Mouse (Mus musculus) G1E (cell line): ENCODE data around the gene Kcnh7. TPM values are rescaled to one million over a fixed set of nuclear protein-coding genes. Genes with fewer than 3 reads are reported as not detected.
A peak's percentile ranks its signal among the peaks of the same experiment; 100 is the strongest.

Experiments used
- ATAC-seq: 2 replicates; pipeline ENCODE4 v1.8.0; 2016; ENCODE audit warnings: mild to moderate bottlenecking; ENCODE audit not compliant: insufficient number of reproducible peaks, poor library complexity, low FRiP score, severe bottlenecking; ENCODE audit errors: extremely low read depth
- DNase-seq: peaks from one replicate; pipeline ENCODE4 v3.0.0; 2012; ENCODE audit warnings: low spot score
- H3K27me3 ChIP-seq: 2 replicates; pipeline ENCODE4 v1.6.1; 2012; ENCODE audit warnings: mild to moderate bottlenecking, low read length, inconsistent platforms; ENCODE audit not compliant: insufficient read depth
- H3K36me3 ChIP-seq: replicated peaks from 2 replicates; pipeline ENCODE3; 2012; ENCODE audit warnings: mild to moderate bottlenecking, inconsistent platforms
- H3K4me1 ChIP-seq: 2 replicates; pipeline ENCODE4 v1.6.1; 2012; ENCODE audit warnings: low read depth, low read length, inconsistent platforms, mixed read lengths; ENCODE audit not compliant: insufficient read depth
- H3K4me3 ChIP-seq: 2 replicates; pipeline ENCODE4 v1.5.1; 2012; ENCODE audit warnings: low read depth, mild to moderate bottlenecking, inconsistent platforms, low read length, moderate library complexity, mixed read lengths
- H3K9me3 ChIP-seq: replicated peaks from 2 replicates; pipeline ENCODE4 v1.6.1; 2012; ENCODE audit warnings: inconsistent platforms
- CTCF ChIP-seq: IDR thresholded peaks from 2 replicates; pipeline ENCODE4 v1.5.1; 2012; ENCODE audit warnings: low read depth, low read length, inconsistent platforms, mixed read lengths
- GATA1 ChIP-seq: IDR thresholded peaks from 2 replicates; pipeline ENCODE4 v1.6.1; 2012; ENCODE audit warnings: borderline replicate concordance, low read length, inconsistent platforms, mixed read lengths
- GATA2 ChIP-seq: IDR thresholded peaks from 2 replicates; pipeline ENCODE4 v1.6.1; 2012; ENCODE audit warnings: low read depth, low read length, inconsistent platforms, borderline replicate concordance
- POLR2AphosphoS5 ChIP-seq: IDR thresholded peaks from 2 replicates; pipeline ENCODE4 v1.6.1; 2012; ENCODE audit warnings: low read depth, low read length, inconsistent platforms; ENCODE audit not compliant: insufficient replicate concordance
- TAL1 ChIP-seq: conservative IDR thresholded peaks from 2 replicates; pipeline ENCODE4 v1.6.1; 2012; ENCODE audit warnings: low read depth, low read length, inconsistent platforms, mixed read lengths
- polyA plus RNA-seq: library from polyadenylated mRNA; stranded (reverse); fragments of >175 nt; gene quantifications from 2 replicates; pipeline ENCODE4 v1.2.3, GENCODE M21; 2012
- total RNA-seq, 2 experiments: library from RNA; stranded (forward) in 1 of 2; stranded (reverse) in 1 of 2; fragments of 200-1000 nt in 1 of 2; fragments of >200 nt in 1 of 2; fragmentation: Nextera tagmentation in 1 of 2; gene quantifications; 2 replicates each; pipeline ENCODE4 v1.2.3; 2014 to 2017

Kcnh7 gene
- total and polyA plus RNA-seq, 3 experiments: 0.11 TPM; not detected in 2

GRCm38 (mm10) chr2:62664135-62664670 is 519.9 kb downstream of the Kcnh7 start, which contains the start of gene Gca:
Gene Gca (plus strand): TSS chr2:62664285.
- no peaks in the 10 kb centered on the region for H3K9me3 ChIP-seq
- no peaks in the 10 kb centered on the region for H3K27me3 ChIP-seq
- peak; percentile 90 for DNase-seq
- H3K4me3 ChIP-seq: peak within 1 kb of the TSS; percentile 96
- H3K4me1 ChIP-seq: peaks cover 17% of the 10 kb centered on the region
- no peak for TF ChIP-seq POLR2AphosphoS5
- TF ChIP-seq TAL1: no peak
- TF ChIP-seq GATA2: no peak
- no peak for TF ChIP-seq CTCF
- TF ChIP-seq GATA1: no peak
- H3K36me3 ChIP-seq: no peaks in the 10 kb centered on the region
- peak; percentile 98 for ATAC-seq

- ATAC-seq (no peak), DNase-seq (no peak)
- Histone ChIP-seq H3K27me3 (no peaks in the 10 kb centered on the region), H3K4me3 (no peak overlapping the region), H3K9me3 (no peaks in the 10 kb centered on the region), H3K36me3 (no peaks in the 10 kb centered on the region), H3K4me1 (peaks cover 17% of the 10 kb centered on the region)
- TF ChIP-seq CTCF (no peak), GATA2 (no peak), GATA1 (no peak), TAL1 (no peak), POLR2AphosphoS5 (no peak)
Measured at GRCm38 (mm10) chr2:62662560-62662959, 521.5 kb downstream of the Kcnh7 start.

GRCm38 (mm10) chr2:62660565-62660964 is 523.5 kb downstream of the Kcnh7 start:
- TF ChIP-seq CTCF: no peak
- TF ChIP-seq GATA2: no peak
- no peak for TF ChIP-seq POLR2AphosphoS5
- TF ChIP-seq TAL1: no peak
- TF ChIP-seq GATA1: no peak
- Histone ChIP-seq H3K4me3 (no peak overlapping the region), H3K9me3 (no peaks in the 10 kb centered on the region), H3K36me3 (no peaks in the 10 kb centered on the region), H3K27me3 (peaks cover 2% of the 10 kb centered on the region; the same call in 1 of the 2 replicates), H3K4me1 (peaks cover 17% of the 10 kb centered on the region)
- DNase-seq: no peak
- no peak for ATAC-seq

- no peak for DNase-seq
- no peaks in the 10 kb centered on the region for H3K9me3 ChIP-seq
- H3K36me3 ChIP-seq: no peaks in the 10 kb centered on the region
- peaks cover 2% of the 10 kb centered on the region; the same call in 1 of the 2 replicates for H3K27me3 ChIP-seq
- TF ChIP-seq GATA1 (no peak), POLR2AphosphoS5 (no peak), GATA2 (no peak), CTCF (no peak), TAL1 (no peak)
- no peak for ATAC-seq
- no peak overlapping the region for H3K4me3 ChIP-seq
- H3K4me1 ChIP-seq: peaks cover 6% of the 10 kb centered on the region
Measured at GRCm38 (mm10) chr2:62656072-62656471, 528.0 kb downstream of the Kcnh7 start.

- Histone ChIP-seq H3K9me3 (no peaks in the 10 kb centered on the region), H3K36me3 (no peaks in the 10 kb centered on the region), H3K4me1 (peaks cover 2% of the 10 kb centered on the region; the same call in 1 of the 2 replicates), H3K4me3 (no peak overlapping the region), H3K27me3 (peaks cover 2% of the 10 kb centered on the region; the same call in 1 of the 2 replicates)
- DNase-seq (peak; percentile 26), ATAC-seq (peak; percentile 92)
- TF ChIP-seq CTCF: no peak
- no peak for TF ChIP-seq TAL1
- TF ChIP-seq GATA2: no peak
- TF ChIP-seq GATA1: no peak
- TF ChIP-seq POLR2AphosphoS5: no peak
Measured at GRCm38 (mm10) chr2:62654519-62655338, 529.4 kb downstream of the Kcnh7 start.

- Histone ChIP-seq H3K4me3 (no peak overlapping the region), H3K27me3 (peaks cover 2% of the 10 kb centered on the region; the same call in 1 of the 2 replicates), H3K9me3 (no peaks in the 10 kb centered on the region), H3K4me1 (peaks cover 12% of the 10 kb centered on the region), H3K36me3 (no peaks in the 10 kb centered on the region)
- TF ChIP-seq POLR2AphosphoS5 (no peak), GATA2 (no peak), GATA1 (no peak), TAL1 (no peak), CTCF (no peak)
- no peak for ATAC-seq
- DNase-seq: no peak
Measured at GRCm38 (mm10) chr2:62652466-62652865, 531.6 kb downstream of the Kcnh7 start.
